Mouse (Mus musculus) kidney, adult 2 months (tissue): Measurements from ENCODE around the gene Preb.

ENCODE experiments used
- CTCF ChIP-seq: fragments of 200-500 bp; conservative IDR thresholded peaks from 2 replicates; pipeline ENCODE4 v1.5.1; 2011; ENCODE audit warnings: low read depth, mild to moderate bottlenecking, control low read depth, low read length, moderate library complexity, mixed read lengths; ENCODE audit not compliant: insufficient read depth, insufficient read length
- POLR2A ChIP-seq: fragments of 200-500 bp; IDR thresholded peaks from one replicate; pipeline ENCODE4 v1.6.1; 2011; ENCODE audit warnings: low read depth, low read length, control low read depth

- TF ChIP-seq POLR2A: no peak
- no peak for TF ChIP-seq CTCF
Measured at GRCm38 (mm10) chr5:30950451-30950850, 9.7 kb downstream of the Preb start.
